Mouse (Mus musculus) forebrain, embryonic 13.5 days (tissue): ENCODE results near the gene Capn12. TPM values are rescaled to one million over a fixed set of nuclear protein-coding genes. Genes with fewer than 3 reads are reported as not detected.
A peak's percentile ranks its signal among the peaks of the same experiment; 100 is the strongest.

ENCODE experiments used
- ATAC-seq: fragments of 200-750 bp; cut with Nextera tagmentation; 2 replicates; pipeline ENCODE4 v1.8.0; 2017
- H3K27ac ChIP-seq: fragments of 300-500 bp; sonication (generic); 2 replicates; pipeline ENCODE4 v1.5.1; 2015; ENCODE audit warnings: inconsistent platforms, mild to moderate bottlenecking, moderate library complexity
- H3K27me3 ChIP-seq: fragments of 300-500 bp; sonication (generic); 2 replicates; pipeline ENCODE4 v1.6.1; 2015; ENCODE audit warnings: mild to moderate bottlenecking, inconsistent platforms
- H3K36me3 ChIP-seq: fragments of 300-500 bp; sonication (generic); 2 replicates; pipeline ENCODE4 v1.6.1; 2015; ENCODE audit warnings: mild to moderate bottlenecking, inconsistent platforms; ENCODE audit not compliant: poor library complexity, severe bottlenecking
- H3K4me1 ChIP-seq: fragments of 300-500 bp; sonication (generic); 2 replicates; pipeline ENCODE4 v1.6.1; 2015; ENCODE audit warnings: inconsistent platforms
- H3K4me2 ChIP-seq: fragments of 300-500 bp; sonication (generic); 2 replicates; pipeline ENCODE4 v1.6.1; 2015; ENCODE audit warnings: inconsistent platforms, mild to moderate bottlenecking, moderate library complexity
- H3K4me3 ChIP-seq: fragments of 300-500 bp; sonication (generic); 2 replicates; pipeline ENCODE4 v1.5.1; 2015; ENCODE audit warnings: mild to moderate bottlenecking, inconsistent platforms
- H3K9ac ChIP-seq: fragments of 300-500 bp; sonication (generic); 2 replicates; pipeline ENCODE4 v1.6.1; 2015; ENCODE audit warnings: mild to moderate bottlenecking, inconsistent platforms
- H3K9me3 ChIP-seq: fragments of 300-500 bp; sonication (generic); replicated peaks from 2 replicates; pipeline ENCODE4 v1.6.1; 2016; ENCODE audit warnings: inconsistent platforms
- WGBS: fragments of 180-500 bp; shearing (Covaris S2); methylation state at CpG from one replicate; pipeline ENCODE4 v1.1.7; 2015; 5-methylcytosine and 5-hydroxymethylcytosine counted together
- polyA plus RNA-seq: library from polyadenylated mRNA; unstranded; fragments of >200 nt; fragmentation: Nextera tagmentation; extraction: Ambion mirVana; gene quantifications from 2 replicates; pipeline ENCODE4 v1.2.1, GENCODE M21; 2015

The Capn12 gene
- polyA plus RNA-seq = 0.21 and 0.30 TPM in 2 replicates

DNA sequence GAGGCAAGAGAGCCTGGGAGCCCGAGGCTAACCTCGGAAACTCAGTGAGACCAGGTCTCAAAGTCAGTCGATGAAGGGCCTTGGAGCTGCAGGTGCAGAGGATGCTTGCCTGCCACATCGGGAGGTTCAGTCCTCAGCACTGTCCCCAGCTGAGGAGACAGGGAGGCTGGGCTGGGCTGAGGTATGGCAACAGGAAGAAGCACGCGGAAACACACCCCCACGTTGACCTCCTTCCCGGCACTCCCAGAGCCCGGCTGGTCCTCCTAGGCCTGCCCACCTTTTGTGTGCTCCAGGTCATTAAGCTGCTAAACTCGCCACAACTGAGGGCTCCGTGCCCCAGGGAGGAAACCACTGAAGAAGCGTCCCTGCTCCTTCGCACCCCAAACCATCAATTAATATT lies at the start of gene Capn12:
Gene Capn12 (plus strand): TSS at position 224 of the 400 bp plus-strand sequence.
- H3K36me3 ChIP-seq = no peaks in the 10 kb centered on the region
- H3K4me1 ChIP-seq = 0 out of 2 replicates have a peak, but pooled peaks cover 5% of the 10 kb centered on the region
- no peak for ATAC-seq
- WGBS = 36% methylated on average over 13 of the region's 13 CpGs
- no peaks in the 10 kb centered on the region for H3K9me3 ChIP-seq
- no peak within 1 kb of the TSS for H3K9ac ChIP-seq
- H3K27ac ChIP-seq = no peak within 1 kb of the TSS
- H3K4me3 ChIP-seq = no peak within 1 kb of the TSS
- no peaks in the 10 kb centered on the region for H3K27me3 ChIP-seq
- H3K4me2 ChIP-seq = no peak within 1 kb of the TSS

DNA sequence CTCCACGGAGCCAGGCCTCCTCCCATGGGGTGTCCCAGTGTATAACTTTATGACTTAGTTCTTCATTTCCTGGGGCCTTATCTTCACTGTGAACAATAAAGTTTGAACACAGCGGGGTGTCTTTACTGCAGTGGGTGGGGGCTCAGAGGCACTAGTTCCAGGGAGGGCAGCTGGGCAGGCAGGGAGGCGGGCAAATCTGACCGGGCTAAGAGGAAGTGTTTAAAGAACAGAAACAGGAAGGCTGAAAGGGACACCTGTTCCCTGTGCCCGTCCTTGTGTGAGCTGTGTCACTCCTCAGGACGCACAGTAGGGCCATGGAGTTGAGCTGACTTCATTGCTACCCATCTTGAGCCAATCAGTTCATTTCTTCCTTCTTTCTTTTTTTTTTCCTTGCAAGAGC lies 49.1 kb upstream of the Capn12 start:
- WGBS = 80% methylated on average over 6 of the region's 6 CpGs
- Histone ChIP-seq H3K27ac (no peak overlapping the region), H3K9ac (no peak overlapping the region), H3K36me3 (peaks cover 24% of the 10 kb centered on the region), H3K9me3 (no peaks in the 10 kb centered on the region), H3K4me3 (no peak overlapping the region), H3K27me3 (no peaks in the 10 kb centered on the region), H3K4me1 (no peaks in the 10 kb centered on the region), H3K4me2 (no peak overlapping the region)
- no peak for ATAC-seq

DNA sequence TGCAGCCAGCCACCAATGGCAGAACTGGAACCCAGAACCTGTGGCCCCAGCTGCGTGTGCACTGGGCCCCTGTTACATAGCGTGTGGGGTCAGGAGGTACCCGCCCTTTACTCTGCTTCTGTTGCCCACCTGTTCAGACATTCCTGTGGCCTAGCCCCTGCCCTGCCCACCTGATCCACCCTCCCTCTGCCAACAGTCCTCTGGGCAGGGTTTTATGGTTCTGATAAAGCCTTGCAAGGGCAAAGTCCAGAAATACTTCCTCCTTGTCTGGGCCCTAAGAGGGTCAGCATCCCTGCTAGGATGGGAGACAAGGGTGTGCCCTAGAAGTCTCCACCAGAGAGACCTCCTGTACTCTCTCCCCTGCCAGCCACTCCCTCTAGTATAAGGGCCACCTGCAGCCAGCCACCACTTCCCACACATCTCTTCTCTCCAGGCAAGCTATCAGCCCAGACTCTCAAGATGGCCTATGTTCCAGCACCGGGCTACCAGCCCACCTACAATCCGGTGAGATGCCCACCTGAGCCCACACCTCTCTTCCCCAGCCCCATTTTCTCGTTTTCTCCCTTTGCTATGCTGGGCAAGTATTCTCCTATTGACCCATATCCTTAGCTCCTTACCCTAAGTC lies 47.4 kb upstream of the Capn12 start, which contains the start of gene Lgals4:
Gene Lgals4 (plus strand): TSS at position 132 of the 625 bp plus-strand sequence.
- ATAC-seq = no peak
- H3K36me3 ChIP-seq = peaks cover 24% of the 10 kb centered on the region
- no peak within 1 kb of the TSS for H3K4me2 ChIP-seq
- no peak within 1 kb of the TSS for H3K4me3 ChIP-seq
- H3K27ac ChIP-seq = no peak within 1 kb of the TSS
- H3K4me1 ChIP-seq = no peaks in the 10 kb centered on the region
- H3K27me3 ChIP-seq = no peaks in the 10 kb centered on the region
- H3K9ac ChIP-seq = no peak within 1 kb of the TSS
- WGBS = 86% methylated on average over 6 of the region's 6 CpGs
- no peaks in the 10 kb centered on the region for H3K9me3 ChIP-seq

GRCm38 (mm10) chr7:28836936-28837335 lies 44.3 kb upstream of the Capn12 start:
- Histone ChIP-seq H3K36me3 (peaks cover 3% of the 10 kb centered on the region), H3K9ac (no peak overlapping the region), H3K4me3 (no peak overlapping the region), H3K9me3 (no peaks in the 10 kb centered on the region), H3K4me1 (no peaks in the 10 kb centered on the region), H3K27ac (no peak overlapping the region), H3K4me2 (no peak overlapping the region), H3K27me3 (no peaks in the 10 kb centered on the region)
- ATAC-seq = no peak
- 88% methylated on average over 5 of the region's 5 CpGs for WGBS

DNA sequence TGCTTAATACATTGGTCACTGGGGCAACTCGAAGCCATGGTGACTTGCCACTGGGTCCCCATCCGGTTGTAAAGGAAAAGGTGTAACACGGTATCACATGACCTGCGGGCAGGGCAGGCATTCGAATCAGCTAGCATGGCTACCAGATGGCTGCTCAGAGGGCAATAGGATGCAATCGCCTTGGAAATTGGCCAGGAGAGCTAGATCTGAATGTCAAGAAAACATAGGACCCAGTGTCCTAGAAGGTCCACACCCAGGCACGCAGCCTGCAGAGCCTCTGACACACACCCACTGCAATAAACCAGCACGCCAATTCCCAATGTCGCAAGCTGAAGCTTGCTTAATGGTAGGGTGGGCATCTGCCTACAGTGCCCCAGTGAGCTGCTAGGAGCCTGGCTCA lies 42.9 kb upstream of the Capn12 start:
- no peak overlapping the region for H3K9ac ChIP-seq
- H3K27ac ChIP-seq = no peak overlapping the region
- ATAC-seq = no peak
- no peaks in the 10 kb centered on the region for H3K9me3 ChIP-seq
- H3K36me3 ChIP-seq = no peaks in the 10 kb centered on the region
- no peaks in the 10 kb centered on the region for H3K27me3 ChIP-seq
- no peak overlapping the region for H3K4me3 ChIP-seq
- WGBS = 88% methylated on average over 9 of the region's 9 CpGs
- no peaks in the 10 kb centered on the region for H3K4me1 ChIP-seq
- no peak overlapping the region for H3K4me2 ChIP-seq

GRCm38 (mm10) chr7:28847273-28847672 lies 33.9 kb upstream of the Capn12 start:
- no peaks in the 10 kb centered on the region for H3K27me3 ChIP-seq
- no peaks in the 10 kb centered on the region; the same call in 1 of the 2 replicates for H3K9me3 ChIP-seq
- H3K4me1 ChIP-seq = no peaks in the 10 kb centered on the region
- no peak overlapping the region for H3K9ac ChIP-seq
- no peak overlapping the region for H3K4me2 ChIP-seq
- no peak for ATAC-seq
- no peak overlapping the region for H3K4me3 ChIP-seq
- H3K27ac ChIP-seq = no peak overlapping the region
- H3K36me3 ChIP-seq = no peaks in the 10 kb centered on the region
- 87% methylated on average over 1 of the region's 1 CpGs for WGBS

DNA sequence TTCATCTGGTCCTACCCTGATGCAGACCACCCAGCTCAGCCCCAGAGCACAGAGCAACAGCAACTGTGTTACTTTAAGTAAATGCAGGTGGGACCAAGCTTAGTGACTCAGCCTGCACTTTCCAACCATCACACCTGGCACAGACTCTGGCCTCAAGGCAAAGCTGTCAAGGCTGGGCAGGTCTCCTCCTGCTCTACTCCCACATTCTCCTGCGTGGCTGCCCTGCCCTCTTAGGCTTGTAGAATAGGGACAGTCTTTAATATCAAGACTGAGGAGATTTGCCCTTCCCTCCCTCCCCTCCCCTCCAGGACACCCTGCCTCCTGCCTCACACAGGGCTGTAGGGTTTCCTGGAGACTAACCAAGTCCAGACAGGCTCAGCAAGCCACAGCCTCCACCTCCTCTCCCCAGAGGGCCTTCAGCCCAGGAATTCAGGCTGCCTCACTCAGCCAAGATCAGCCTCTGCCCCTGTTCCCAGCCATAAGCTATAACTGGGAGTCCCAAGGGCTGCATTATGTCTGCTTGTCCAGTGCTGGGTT lies 31.5 kb upstream of the Capn12 start:
- H3K27ac ChIP-seq = no peak overlapping the region
- WGBS = 27% methylated on average over 1 of the region's 1 CpGs
- H3K4me2 ChIP-seq = no peak overlapping the region
- no peaks in the 10 kb centered on the region for H3K4me1 ChIP-seq
- H3K36me3 ChIP-seq = no peaks in the 10 kb centered on the region
- ATAC-seq = no peak
- no peaks in the 10 kb centered on the region for H3K27me3 ChIP-seq
- no peaks in the 10 kb centered on the region; the same call in 1 of the 2 replicates for H3K9me3 ChIP-seq
- H3K4me3 ChIP-seq = no peak overlapping the region
- H3K9ac ChIP-seq = no peak overlapping the region

GRCm38 (mm10) chr7:28850642-28851041 lies 30.6 kb upstream of the Capn12 start:
- Histone ChIP-seq H3K4me2 (no peak overlapping the region), H3K36me3 (no peaks in the 10 kb centered on the region), H3K9me3 (no peaks in the 10 kb centered on the region; the same call in 1 of the 2 replicates), H3K9ac (no peak overlapping the region), H3K27ac (no peak overlapping the region), H3K4me1 (no peaks in the 10 kb centered on the region), H3K27me3 (no peaks in the 10 kb centered on the region), H3K4me3 (no peak overlapping the region)
- WGBS = 82% methylated on average over 4 of the region's 4 CpGs
- no peak for ATAC-seq

DNA sequence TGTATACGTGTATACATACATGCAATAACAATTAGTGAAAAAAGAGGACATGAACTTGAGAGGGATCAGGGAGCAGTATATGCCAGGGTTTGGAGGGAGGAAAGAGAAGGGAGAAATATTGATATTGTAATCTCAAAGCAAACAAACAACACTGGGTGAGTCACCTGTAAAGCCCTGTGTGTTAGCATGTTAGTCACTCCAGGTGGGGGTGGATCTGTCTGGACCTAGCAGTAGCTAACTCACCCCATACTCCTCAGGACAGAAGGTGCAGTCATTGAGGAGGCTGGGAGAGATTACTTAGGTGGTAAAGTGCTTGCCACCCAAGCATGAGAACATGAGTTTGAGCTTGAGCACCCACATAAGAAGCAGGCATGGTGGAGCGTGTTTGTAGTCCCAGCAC lies 21.3 kb upstream of the Capn12 start:
- 91% methylated on average over 2 of the region's 2 CpGs for WGBS
- Histone ChIP-seq H3K27me3 (no peaks in the 10 kb centered on the region), H3K4me1 (peaks cover 11% of the 10 kb centered on the region), H3K9me3 (peaks cover 5% of the 10 kb centered on the region; the same call in 1 of the 2 replicates), H3K9ac (no peak overlapping the region), H3K36me3 (no peaks in the 10 kb centered on the region), H3K4me3 (no peak overlapping the region), H3K4me2 (no peak overlapping the region), H3K27ac (no peak overlapping the region)
- ATAC-seq = no peak

DNA sequence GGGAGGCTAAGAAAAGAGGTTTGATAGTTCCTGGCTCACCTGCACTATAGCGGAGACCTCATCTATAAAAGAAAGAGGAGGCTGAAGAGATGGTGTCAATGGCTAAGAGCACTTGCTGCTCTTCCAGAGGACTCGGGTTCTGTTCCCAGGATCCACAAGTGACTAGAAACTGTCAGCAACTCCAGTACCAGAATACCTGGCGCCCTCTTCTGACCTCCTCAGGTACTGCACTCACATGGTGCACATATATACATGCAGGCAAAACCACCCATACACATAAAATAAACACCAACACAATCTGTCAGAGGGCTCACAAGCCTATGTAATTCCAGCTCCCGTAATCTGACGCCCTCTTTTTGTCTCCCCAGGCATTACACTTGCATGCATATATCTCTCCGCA lies 20.3 kb upstream of the Capn12 start:
- no peak for ATAC-seq
- 88% methylated on average over 6 of the region's 6 CpGs for WGBS
- H3K4me3 ChIP-seq = no peak overlapping the region

GRCm38 (mm10) chr7:28862817-28863499 lies 18.3 kb upstream of the Capn12 start:
- 77% methylated on average over 15 of the region's 15 CpGs for WGBS
- H3K36me3 ChIP-seq = no peaks in the 10 kb centered on the region
- H3K4me2 ChIP-seq = no peak overlapping the region
- no peak for ATAC-seq
- H3K4me1 ChIP-seq = peaks cover 17% of the 10 kb centered on the region
- H3K9ac ChIP-seq = no peak overlapping the region
- no peaks in the 10 kb centered on the region for H3K27me3 ChIP-seq
- H3K4me3 ChIP-seq = no peak overlapping the region
- no peak overlapping the region for H3K27ac ChIP-seq
- peaks cover 5% of the 10 kb centered on the region; the same call in 1 of the 2 replicates for H3K9me3 ChIP-seq

More for the DNA sequence above, 20.3 kb upstream of the Capn12 start:
- H3K4me2 ChIP-seq = no peak overlapping the region
- H3K4me1 ChIP-seq = peaks cover 15% of the 10 kb centered on the region
- no peaks in the 10 kb centered on the region for H3K36me3 ChIP-seq
- H3K9me3 ChIP-seq = peaks cover 5% of the 10 kb centered on the region; the same call in 1 of the 2 replicates
- no peak overlapping the region for H3K27ac ChIP-seq
- no peaks in the 10 kb centered on the region for H3K27me3 ChIP-seq
- no peak overlapping the region for H3K9ac ChIP-seq

DNA sequence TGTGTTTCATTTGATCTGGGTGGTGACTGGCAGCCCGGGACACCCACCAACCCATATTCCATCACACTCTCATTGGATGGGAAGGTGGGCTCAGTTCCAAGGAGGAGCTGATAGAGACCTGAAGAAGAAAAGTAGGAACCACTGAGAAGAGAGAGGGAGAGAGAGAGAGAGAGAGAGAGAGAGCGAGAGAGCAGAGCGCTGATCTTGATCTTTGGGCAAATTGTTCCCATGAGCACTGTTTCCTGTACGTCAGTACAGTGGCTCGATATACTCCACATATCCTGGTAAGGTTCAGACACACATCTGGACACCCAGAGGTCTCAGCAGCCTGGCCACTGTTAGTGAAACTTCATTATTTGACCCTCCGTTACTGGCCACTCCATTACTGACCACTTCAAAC lies 17.7 kb upstream of the Capn12 start, which contains the start of gene Lgals7:
Gene Lgals7 (plus strand): TSS at position 314 of the 400 bp plus-strand sequence.
- Histone ChIP-seq H3K4me1 (peaks cover 17% of the 10 kb centered on the region), H3K27me3 (no peaks in the 10 kb centered on the region), H3K36me3 (no peaks in the 10 kb centered on the region), H3K9me3 (peaks cover 5% of the 10 kb centered on the region; the same call in 1 of the 2 replicates), H3K27ac (no peak within 1 kb of the TSS), H3K9ac (peak within 1 kb of the TSS; percentile 30; the same call in 1 of the 2 replicates), H3K4me3 (no peak within 1 kb of the TSS; the same call in 1 of the 2 replicates), H3K4me2 (peak within 1 kb of the TSS; percentile 33; the same call in 1 of the 2 replicates)
- ATAC-seq = no peak
- 83% methylated on average over 6 of the region's 6 CpGs for WGBS
